Mouse (Mus musculus) cerebellum, adult 2 months (tissue): ENCODE measurements around the gene Zfp119b. TPM values are rescaled to one million over a fixed set of nuclear protein-coding genes. Genes with fewer than 3 reads are reported as not detected.

Experiments used
- DNase-seq, 2 experiments: peaks; one replicate each; pipeline ENCODE4 v3.0.0; 2021
- H3K27ac ChIP-seq: fragments of 200-500 bp; 2 replicates; pipeline ENCODE4 v1.5.1; 2012; ENCODE audit warnings: low read length, control low read depth, inconsistent platforms; ENCODE audit not compliant: insufficient read depth
- H3K27me3 ChIP-seq: fragments of 200-500 bp; 2 replicates; pipeline ENCODE4 v1.6.1; 2012; ENCODE audit warnings: inconsistent platforms, mild to moderate bottlenecking, low read length, moderate library complexity; ENCODE audit not compliant: control insufficient read depth, insufficient read depth
- H3K4me1 ChIP-seq: fragments of 200-500 bp; 2 replicates; pipeline ENCODE4 v1.6.1; 2011; ENCODE audit warnings: low read length; ENCODE audit not compliant: control insufficient read depth, insufficient read depth
- H3K4me3 ChIP-seq: fragments of 200-500 bp; replicated peaks from 2 replicates; pipeline ENCODE3; 2011; ENCODE audit warnings: mild to moderate bottlenecking, low read depth, low read length, control low read depth; ENCODE audit not compliant: insufficient read depth
- CTCF ChIP-seq: fragments of 200-500 bp; IDR thresholded peaks from 2 replicates; pipeline ENCODE4 v1.5.1; 2011; ENCODE audit warnings: low read depth, mild to moderate bottlenecking, control low read depth, low read length, moderate library complexity, borderline replicate concordance; ENCODE audit not compliant: insufficient read depth
- POLR2A ChIP-seq: fragments of 200-500 bp; IDR thresholded peaks from 2 replicates; pipeline ENCODE4 v1.6.1; 2011; ENCODE audit warnings: low read length, control low read depth, borderline replicate concordance; ENCODE audit not compliant: insufficient read depth
- WGBS: fragments of 180-500 bp; shearing (Covaris S2); methylation state at CpG from one replicate; pipeline ENCODE4 v1.1.7; 2018; 5-methylcytosine and 5-hydroxymethylcytosine counted together
- polyA plus RNA-seq: library from polyadenylated mRNA; depleted of rRNA; stranded (reverse); fragments of >200 nt; gene quantifications from 2 replicates; pipeline ENCODE4 v1.2.3, GENCODE M21; 2012; rRNA removed

The Zfp119b gene
- 3.3 and 3.7 TPM in 2 replicates for polyA plus RNA-seq

DNA sequence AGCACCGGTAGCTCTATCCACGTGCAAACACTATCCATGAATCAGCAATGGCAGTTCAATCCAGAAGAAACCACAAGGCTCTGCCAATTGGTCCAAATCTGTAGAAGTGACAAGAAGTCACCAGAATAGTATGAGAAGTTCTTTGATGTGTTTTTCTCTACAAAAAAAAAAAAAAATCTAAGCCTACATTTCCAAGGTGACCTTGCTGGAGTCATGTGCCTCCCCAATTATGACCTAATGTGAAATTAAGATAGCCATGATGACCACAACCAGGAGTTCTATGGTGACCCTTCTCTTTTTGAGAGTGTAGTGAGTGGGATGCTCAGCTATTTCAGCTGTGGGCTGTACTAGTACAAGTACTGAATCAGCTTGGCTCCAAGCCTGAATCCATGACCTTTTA lies at the start of gene Zfp119b:
Zfp119b (minus strand) TSS at position 101 of the 400 bp plus-strand sequence.
- TF ChIP-seq CTCF, result no peak
- no peak for TF ChIP-seq POLR2A
- no peak within 1 kb of the TSS for H3K27ac ChIP-seq
- H3K27me3 ChIP-seq, result no peaks in the 10 kb centered on the region
- no peak within 1 kb of the TSS for H3K4me3 ChIP-seq
- 89% methylated on average over 2 of the region's 2 CpGs for WGBS
- DNase-seq, result no peak
- H3K4me1 ChIP-seq, result no peaks in the 10 kb centered on the region

DNA sequence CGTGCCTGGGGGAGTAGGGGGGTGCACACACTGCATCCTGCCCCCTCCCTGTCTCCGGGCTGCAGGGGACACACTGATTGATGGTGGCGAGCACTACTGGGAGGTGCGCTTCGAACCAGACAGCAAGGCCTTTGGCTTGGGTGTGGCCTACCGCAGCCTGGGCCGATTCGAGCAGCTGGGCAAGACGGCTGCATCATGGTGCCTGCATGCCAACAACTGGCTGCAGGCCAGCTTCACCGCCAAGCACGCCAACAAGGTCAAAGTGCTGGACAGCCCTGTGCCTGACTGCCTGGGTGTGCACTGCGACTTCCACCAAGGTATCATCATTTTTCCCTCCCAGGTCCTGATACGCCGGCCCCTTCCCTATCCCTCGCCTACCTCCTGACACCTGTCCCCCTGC lies 46.7 kb upstream of the Zfp119b start:
- Histone ChIP-seq H3K27me3 (no peaks in the 10 kb centered on the region), H3K4me1 (peaks cover 8% of the 10 kb centered on the region), H3K27ac (no peak overlapping the region), H3K4me3 (no peak overlapping the region)
- TF ChIP-seq CTCF, result no peak
- no peak for TF ChIP-seq POLR2A
- 40% methylated on average over 15 of the region's 15 CpGs for WGBS
- no peak for DNase-seq

DNA sequence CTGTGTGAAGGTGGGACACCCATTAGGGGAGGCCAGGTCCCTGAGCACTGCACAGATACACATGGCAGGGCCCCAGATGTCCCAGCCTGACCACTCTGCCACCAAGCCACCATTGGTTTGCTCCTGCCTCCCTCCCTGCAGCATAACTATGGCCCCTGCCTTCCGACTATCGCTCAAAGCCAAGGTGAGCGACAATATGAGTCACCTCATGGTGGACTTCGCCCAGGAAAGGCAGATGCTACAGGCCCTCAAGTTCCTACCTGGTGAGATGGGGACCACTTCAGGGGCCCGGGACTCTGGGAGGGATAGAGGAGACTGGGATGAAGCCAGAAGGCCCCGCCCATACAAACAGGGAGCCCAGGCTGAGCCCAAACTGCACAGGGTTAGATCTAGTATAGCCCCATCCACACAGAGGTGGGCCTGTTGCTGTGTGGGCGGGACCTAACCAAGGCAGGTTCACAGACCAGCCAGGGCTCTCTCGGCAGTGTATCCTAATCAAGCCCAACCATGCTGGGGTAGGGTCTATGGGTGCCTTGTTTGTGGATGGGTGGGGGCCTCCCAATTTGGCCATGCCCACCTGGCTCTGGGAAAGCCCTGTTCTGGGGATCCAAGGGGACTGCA lies 41.1 kb upstream of the Zfp119b start:
- Histone ChIP-seq H3K27me3 (no peaks in the 10 kb centered on the region), H3K4me3 (no peak overlapping the region), H3K27ac (no peak overlapping the region), H3K4me1 (no peaks in the 10 kb centered on the region; the same call in 1 of the 2 replicates)
- no peak for DNase-seq
- 86% methylated on average over 8 of the region's 8 CpGs for WGBS
- no peak for TF ChIP-seq CTCF
- TF ChIP-seq POLR2A, result no peak

DNA sequence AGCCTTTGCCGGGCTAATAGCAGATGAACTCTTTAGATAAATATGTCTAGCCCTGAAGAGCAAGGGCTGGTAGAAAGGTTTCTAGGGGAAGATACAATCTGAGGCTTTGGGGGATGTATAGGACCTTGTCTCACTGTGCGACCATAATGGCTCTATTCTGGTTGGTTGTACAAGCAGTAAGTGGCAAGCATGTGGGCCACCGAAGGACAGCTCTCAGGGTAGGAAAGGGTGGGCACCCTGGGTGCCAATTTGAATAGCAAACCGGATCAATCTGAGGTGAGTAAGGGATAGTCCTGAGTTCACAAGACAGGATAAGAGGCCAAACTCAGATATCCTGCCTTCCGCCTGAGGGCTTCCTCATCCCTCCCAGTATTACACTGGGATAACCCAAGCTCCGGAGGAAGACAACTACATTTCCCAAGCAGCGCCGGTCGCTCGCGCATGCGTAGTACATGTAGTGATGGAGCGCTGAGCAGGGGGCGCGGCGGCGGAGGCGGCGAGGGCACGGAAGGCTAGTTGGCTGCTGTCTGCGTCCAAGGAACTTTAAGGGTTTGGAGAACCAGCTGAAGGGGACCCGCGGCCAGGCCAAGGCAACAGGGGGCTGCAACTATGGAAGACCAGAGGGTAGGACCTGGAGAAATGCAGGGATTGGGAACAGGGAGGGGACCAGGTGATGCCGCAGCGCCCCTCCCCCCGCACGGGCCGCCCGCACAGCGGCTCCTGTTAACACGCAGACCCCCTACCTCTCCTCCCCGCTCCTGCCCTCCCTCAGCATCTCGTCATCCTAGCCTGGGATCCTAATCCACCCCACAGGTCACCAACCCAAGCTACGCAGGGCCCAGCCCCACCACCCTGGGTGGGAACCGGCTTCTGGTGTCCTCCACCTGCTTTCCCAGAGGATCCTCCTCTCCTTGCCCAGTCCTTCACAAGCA lies 37.0 kb upstream of the Zfp119b start, which contains the start of gene Fsd1:
Fsd1 (plus strand) TSS at position 480 of the 932 bp plus-strand sequence.
- Histone ChIP-seq H3K4me3 (peak within 1 kb of the TSS; percentile 84), H3K27ac (peak within 1 kb of the TSS; percentile 38; the same call in 1 of the 2 replicates), H3K27me3 (no peaks in the 10 kb centered on the region), H3K4me1 (no peaks in the 10 kb centered on the region; the same call in none of the 2 replicates)
- 8% methylated on average over 34 of the region's 35 CpGs for WGBS
- TF ChIP-seq POLR2A (peak; percentile 66), CTCF (no peak)
- peak; percentile 87 for DNase-seq

DNA sequence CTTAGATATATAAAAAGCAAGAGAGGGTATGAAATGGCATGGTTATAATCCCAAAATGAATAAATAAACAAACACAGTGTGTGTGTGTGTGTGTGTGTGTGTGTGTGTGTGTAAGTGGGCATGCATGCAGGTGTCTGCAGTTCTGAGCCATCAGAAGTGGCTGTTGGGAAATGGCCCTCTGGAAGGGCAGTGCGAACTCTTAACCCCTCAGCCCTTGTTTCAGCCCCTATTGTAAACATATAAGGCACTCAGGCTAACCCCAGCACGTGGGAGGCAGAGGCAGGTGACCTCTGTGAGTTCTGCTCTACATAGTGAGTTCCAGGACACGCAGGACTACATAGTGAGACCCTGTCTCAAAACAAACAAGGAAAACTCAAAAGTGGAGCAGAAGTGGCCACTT lies 28.0 kb upstream of the Zfp119b start:
- Histone ChIP-seq H3K4me3 (no peak overlapping the region), H3K27me3 (no peaks in the 10 kb centered on the region), H3K4me1 (no peaks in the 10 kb centered on the region; the same call in 1 of the 2 replicates), H3K27ac (no peak overlapping the region)
- TF ChIP-seq CTCF (no peak), POLR2A (no peak)
- 75% methylated on average over 3 of the region's 3 CpGs for WGBS
- DNase-seq, result no peak

DNA sequence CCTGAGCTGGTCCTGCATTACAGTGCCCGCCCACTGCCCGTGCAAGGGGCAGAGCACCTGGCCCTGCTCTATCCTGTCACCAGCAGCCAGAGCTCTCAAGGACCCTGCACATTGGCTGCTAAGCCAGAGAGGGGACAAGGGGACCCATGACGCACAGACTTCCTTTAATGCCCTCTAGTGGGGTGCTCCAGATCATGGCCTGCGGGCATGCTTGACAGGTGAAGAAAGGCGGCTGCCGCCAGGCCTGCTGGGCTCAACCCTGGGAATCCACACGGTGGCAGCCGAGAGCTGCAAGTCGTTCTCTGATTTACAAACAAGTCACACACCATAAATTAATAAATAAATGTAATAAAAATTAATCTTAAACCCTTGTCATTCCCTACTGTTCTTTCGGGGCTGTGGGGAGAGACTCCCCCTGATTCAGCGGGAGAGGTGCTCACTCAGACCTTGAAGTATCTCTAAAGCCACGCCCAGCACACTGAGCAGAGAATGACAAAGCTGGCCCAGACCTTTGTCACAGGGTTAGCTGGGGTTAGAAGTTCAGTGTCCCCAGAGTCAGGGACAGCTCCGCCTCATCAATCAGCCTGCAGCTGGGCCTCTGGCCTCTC lies 27.1 kb upstream of the Zfp119b start:
- WGBS, result 20% methylated on average over 13 of the region's 13 CpGs
- TF ChIP-seq POLR2A (0 out of 2 replicates have a peak, but pooled peaks have one; percentile 12), CTCF (peak; percentile 85)
- Histone ChIP-seq H3K27ac (no peak overlapping the region), H3K4me1 (peaks cover 5% of the 10 kb centered on the region; the same call in 1 of the 2 replicates), H3K4me3 (no peak overlapping the region), H3K27me3 (no peaks in the 10 kb centered on the region)
- DNase-seq, result peak; percentile 83 to 88

DNA sequence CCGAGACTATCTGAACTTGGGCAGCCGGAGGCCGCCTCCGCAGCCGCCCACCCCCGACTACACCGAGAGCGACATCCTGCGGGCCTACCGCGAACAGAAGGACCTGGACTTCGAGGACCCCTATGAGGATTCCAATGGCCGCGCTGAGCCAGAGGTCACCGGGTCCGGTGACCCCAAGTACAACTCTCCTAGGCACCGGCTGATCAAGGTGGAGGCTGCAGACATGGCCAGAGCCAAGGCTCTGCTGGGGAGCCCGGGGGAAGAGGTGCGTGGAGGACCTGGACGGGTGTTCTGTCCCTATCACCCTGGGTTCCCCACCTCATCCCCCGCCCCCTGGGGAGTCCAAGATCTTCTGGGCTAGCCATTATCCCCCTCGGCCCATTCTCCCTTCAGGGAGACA lies 22.2 kb upstream of the Zfp119b start:
- TF ChIP-seq POLR2A (no peak), CTCF (no peak)
- no peak for DNase-seq
- no peak overlapping the region for H3K27ac ChIP-seq
- H3K27me3 ChIP-seq, result no peaks in the 10 kb centered on the region
- H3K4me3 ChIP-seq, result peak overlapping the region; percentile 77
- peaks cover 34% of the 10 kb centered on the region for H3K4me1 ChIP-seq
- WGBS, result 29% methylated on average over 22 of the region's 22 CpGs
